Mouse (Mus musculus): ENCODE measurements around the gene Asic5. TPM values are rescaled to one million over a fixed set of nuclear protein-coding genes. Genes with fewer than 3 reads are reported as not detected.

Gene Asic5
- polyA plus RNA-seq, 1 experiment from 2014 or later, result not detected

DNA sequence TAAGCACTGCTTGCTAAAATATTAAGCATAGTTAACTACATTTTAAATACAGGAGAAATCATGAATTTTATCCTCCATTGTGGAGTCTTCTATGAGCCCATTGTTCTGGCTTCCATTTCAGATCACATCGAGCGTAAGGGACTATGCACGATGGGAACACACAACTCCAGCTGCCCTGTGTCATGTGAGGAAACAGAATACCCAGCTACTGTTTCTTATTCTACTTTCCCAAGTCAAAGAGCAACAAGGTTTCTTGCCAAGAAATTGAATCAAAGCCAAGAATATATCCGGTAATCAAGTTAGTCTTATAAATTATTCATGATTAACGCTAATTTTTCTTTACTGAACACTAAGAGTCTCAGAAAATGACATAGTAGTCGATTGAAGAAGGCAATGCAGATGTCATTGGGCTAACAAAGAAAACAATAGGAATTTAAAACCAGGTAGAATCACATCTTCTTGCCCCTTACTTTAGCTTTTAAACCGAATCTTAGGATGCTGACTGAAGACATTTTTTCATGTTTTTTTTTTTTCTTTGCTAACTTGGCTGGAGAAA, 32.1 kb downstream of the Asic5 start:
- Histone ChIP-seq H3K4me2 (no peak overlapping the region), H3K9me3 (replicated peaks) (no peaks in the 10 kb centered on the region), H3K27me3 (no peaks in the 10 kb centered on the region), H3K4me1 (replicated peaks) (no peaks in the 10 kb centered on the region), H3K9ac (no peak overlapping the region), H3K27ac (no peak overlapping the region), H3K36me3 (no peaks in the 10 kb centered on the region), H3K4me3 (no peak overlapping the region)
- WGBS, result 62% methylated on average over 7 of the region's 7 CpGs
- ATAC-seq (replicated peaks; ENCODE audit: insufficient number of reproducible peaks, insufficient read depth, low FRiP score, low read depth), result no peak

DNA sequence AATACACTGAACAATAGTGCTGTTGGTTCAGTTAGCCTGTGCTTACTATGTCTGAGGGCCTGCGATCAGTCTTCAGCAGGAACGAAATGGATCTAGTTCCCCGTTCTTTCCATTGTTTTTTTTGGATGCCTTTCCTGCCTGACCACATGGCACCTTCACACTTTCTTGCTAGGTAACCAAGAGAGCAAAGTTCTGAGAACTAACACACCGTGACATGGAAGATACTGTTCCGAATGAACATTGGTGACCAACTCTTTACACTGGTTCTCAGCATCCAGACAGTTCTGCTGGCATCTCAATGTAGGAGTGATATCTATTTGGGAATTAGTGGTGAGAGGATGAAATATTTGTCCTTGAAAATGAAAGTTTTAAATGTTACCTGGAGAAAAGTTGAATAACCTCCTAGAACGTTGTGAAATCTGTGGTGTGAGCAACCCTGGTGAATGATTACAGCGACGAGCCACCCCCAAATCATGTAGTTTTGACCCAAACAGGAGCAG, 40.4 kb downstream of the Asic5 start:
- 84% methylated on average over 8 of the region's 8 CpGs for WGBS

DNA sequence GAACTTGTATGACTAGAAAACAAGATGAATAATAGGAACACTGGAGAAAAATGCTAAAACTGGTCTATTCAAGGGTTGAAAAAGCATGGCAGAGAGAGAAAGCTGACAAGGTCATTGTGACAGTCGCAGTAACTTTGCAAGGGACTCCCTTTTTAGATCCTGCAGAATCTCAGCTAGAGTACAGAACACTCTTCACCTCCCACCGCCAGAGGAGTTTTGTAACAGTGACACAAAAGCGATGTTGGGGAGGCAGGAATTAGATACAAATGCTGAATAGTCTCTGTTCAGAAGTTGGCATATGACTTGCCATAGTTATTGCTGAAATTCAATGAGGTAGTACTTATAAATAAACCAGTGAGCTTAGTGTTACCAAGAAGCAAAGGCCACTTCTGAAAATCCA, 41.0 kb downstream of the Asic5 start:
- Histone ChIP-seq H3K4me3 (no peak overlapping the region), H3K9me3 (replicated peaks) (no peaks in the 10 kb centered on the region), H3K4me2 (no peak overlapping the region), H3K27ac (no peak overlapping the region), H3K36me3 (no peaks in the 10 kb centered on the region), H3K4me1 (replicated peaks) (no peaks in the 10 kb centered on the region), H3K27me3 (no peaks in the 10 kb centered on the region), H3K9ac (no peak overlapping the region)
- 43% methylated on average over 3 of the region's 3 CpGs for WGBS
- ATAC-seq (replicated peaks; ENCODE audit: insufficient number of reproducible peaks, insufficient read depth, low FRiP score, low read depth), result no peak

More for the DNA sequence above, 40.4 kb downstream of the Asic5 start:
- H3K9ac ChIP-seq, result no peak overlapping the region
- no peak for ATAC-seq (replicated peaks; ENCODE audit: insufficient number of reproducible peaks, insufficient read depth, low FRiP score, low read depth)
- no peak overlapping the region for H3K4me3 ChIP-seq
- H3K36me3 ChIP-seq, result no peaks in the 10 kb centered on the region
- H3K27ac ChIP-seq, result no peak overlapping the region
- no peaks in the 10 kb centered on the region for H3K4me1 ChIP-seq (replicated peaks)
- H3K27me3 ChIP-seq, result no peaks in the 10 kb centered on the region
- no peak overlapping the region for H3K4me2 ChIP-seq
- no peaks in the 10 kb centered on the region for H3K9me3 ChIP-seq (replicated peaks)

DNA sequence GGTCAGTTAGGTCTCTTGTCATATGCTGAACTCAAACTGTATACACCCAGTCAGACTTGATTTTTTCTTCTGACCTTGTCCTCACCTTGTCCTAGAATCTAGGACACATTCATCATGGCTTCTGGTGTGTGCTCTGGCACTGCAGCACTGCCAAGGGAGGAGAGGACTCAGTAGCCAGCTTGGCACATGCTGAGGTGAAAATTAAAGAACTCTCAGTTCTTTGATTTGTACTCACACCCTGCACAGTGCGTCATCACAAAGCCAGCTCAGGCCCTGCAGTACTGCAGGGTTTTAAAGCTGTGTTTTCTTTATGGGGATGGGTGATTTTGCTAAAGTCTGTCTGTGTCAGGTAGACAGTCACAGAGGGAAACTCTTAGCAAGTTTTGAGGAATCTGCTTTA, 45.2 kb downstream of the Asic5 start:
- no peak for ATAC-seq (replicated peaks; ENCODE audit: insufficient number of reproducible peaks, insufficient read depth, low FRiP score, low read depth)
- Histone ChIP-seq H3K4me2 (no peak overlapping the region), H3K27me3 (no peaks in the 10 kb centered on the region), H3K9ac (no peak overlapping the region), H3K9me3 (replicated peaks) (no peaks in the 10 kb centered on the region), H3K27ac (no peak overlapping the region), H3K4me3 (no peak overlapping the region), H3K4me1 (replicated peaks) (no peaks in the 10 kb centered on the region), H3K36me3 (0 out of 2 replicates have a peak, but pooled peaks cover 3% of the 10 kb centered on the region)
- 82% methylated on average over 1 of the region's 1 CpGs for WGBS

DNA sequence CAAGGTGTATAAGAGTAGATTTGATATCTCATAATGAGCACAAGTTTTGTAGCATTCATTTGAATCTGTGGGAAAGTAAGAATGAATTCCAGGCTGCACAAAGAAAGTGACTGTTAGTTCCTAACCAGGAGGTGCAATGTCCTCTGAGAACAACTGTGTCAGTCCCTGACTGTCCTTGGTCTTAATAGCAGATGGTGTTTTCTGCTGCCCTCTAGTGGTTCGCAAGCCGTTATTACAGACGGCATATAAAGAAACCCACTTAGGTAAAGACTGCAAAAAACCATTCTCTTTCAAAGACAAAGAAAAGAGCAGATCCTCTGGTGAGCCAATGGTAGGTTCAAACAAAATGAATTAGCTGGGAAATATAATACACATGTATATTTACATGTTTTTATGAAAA, 47.1 kb downstream of the Asic5 start:
- Histone ChIP-seq H3K27me3 (no peaks in the 10 kb centered on the region), H3K9me3 (replicated peaks) (no peaks in the 10 kb centered on the region), H3K4me1 (replicated peaks) (no peaks in the 10 kb centered on the region), H3K4me2 (no peak overlapping the region), H3K9ac (no peak overlapping the region), H3K36me3 (peaks cover 8% of the 10 kb centered on the region), H3K4me3 (no peak overlapping the region), H3K27ac (no peak overlapping the region)
- 1% methylated on average over 3 of the region's 3 CpGs for WGBS
- ATAC-seq (replicated peaks; ENCODE audit: insufficient number of reproducible peaks, insufficient read depth, low FRiP score, low read depth), result peak; percentile 58; the same call in 1 of the 2 replicates

DNA sequence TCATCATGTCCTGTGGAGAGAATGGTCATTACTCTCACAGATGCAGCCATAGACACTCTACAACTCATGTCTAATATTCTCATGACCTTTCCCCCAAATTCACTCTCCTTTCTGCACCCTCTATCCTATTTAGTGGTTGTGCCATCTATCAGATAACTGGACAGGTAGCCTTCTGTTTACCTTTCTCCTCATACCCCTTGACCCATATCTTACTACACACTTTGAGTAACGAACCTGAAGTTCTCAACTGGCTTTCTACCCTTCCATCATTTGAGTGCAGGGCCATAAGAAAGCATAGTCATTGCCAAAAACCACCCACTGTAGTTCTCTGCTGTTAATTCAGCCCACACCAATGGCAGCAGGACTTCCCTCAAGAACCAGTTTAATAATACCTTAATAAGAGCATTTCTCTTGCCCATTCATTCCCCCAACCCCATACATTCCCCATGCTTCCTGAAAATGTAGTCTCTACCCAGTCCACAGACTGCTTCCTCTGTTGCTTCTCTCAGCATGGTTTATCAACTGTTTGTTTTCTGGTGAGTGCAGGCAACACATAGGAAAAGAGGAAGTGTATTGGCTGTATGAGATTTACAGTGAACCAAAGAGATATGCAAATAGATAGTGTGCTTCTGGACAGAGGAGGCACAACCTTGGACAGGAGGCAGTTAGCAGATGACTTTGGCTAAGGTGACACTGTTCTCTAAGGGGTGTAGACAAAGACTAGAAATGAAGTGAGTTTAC, 48.1 kb downstream of the Asic5 start:
- Histone ChIP-seq H3K4me2 (no peak overlapping the region), H3K27ac (no peak overlapping the region), H3K9ac (no peak overlapping the region), H3K4me1 (replicated peaks) (no peaks in the 10 kb centered on the region), H3K9me3 (replicated peaks) (no peaks in the 10 kb centered on the region), H3K27me3 (no peaks in the 10 kb centered on the region), H3K4me3 (no peak overlapping the region), H3K36me3 (peaks cover 16% of the 10 kb centered on the region)
- WGBS, result 67% methylated on average over 1 of the region's 1 CpGs
- ATAC-seq (replicated peaks; ENCODE audit: insufficient number of reproducible peaks, insufficient read depth, low FRiP score, low read depth), result no peak

DNA sequence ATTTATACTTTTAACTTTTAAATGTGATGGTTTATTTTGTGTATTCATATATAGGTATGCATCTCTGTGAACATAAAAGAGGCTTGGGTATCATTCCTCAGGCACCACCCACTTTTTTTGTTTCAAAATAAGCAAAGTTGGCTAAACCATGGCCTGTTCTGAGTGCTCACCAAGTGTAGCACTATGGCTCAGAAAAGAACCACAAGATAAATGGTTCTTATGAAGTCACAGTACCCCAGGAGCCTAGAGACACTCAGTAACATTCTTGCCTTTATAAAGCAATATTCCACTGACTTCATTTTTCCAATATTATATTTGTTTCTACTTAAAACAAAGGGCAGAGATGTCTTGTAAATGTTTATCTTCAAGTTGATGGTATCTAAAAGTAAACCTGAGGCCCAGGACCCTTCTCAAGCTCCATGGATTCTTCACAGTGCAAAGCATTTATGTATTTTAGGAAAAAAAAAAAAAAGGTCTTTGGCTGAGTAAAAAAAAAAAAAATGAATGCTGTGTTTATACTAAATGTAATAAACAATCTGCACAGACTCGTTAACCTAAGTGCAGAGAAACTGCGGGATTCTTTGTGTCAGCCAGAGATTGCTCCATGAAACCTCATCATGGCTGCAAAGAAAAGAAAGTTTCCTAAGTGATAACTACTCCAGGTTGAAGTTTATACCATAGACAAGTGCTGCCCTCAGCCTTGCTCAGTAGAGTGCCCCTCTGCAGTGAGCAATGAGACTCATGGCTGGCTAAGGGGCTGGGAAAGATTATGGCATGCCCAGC, 54.4 kb downstream of the Asic5 start:
- Histone ChIP-seq H3K27me3 (no peaks in the 10 kb centered on the region), H3K9ac (no peak overlapping the region), H3K4me3 (no peak overlapping the region), H3K4me1 (replicated peaks) (no peaks in the 10 kb centered on the region), H3K9me3 (replicated peaks) (no peaks in the 10 kb centered on the region), H3K36me3 (peaks cover 33% of the 10 kb centered on the region), H3K27ac (no peak overlapping the region), H3K4me2 (no peak overlapping the region)
- 73% methylated on average over 2 of the region's 2 CpGs for WGBS
- no peak for ATAC-seq (replicated peaks; ENCODE audit: insufficient number of reproducible peaks, insufficient read depth, low FRiP score, low read depth)

DNA sequence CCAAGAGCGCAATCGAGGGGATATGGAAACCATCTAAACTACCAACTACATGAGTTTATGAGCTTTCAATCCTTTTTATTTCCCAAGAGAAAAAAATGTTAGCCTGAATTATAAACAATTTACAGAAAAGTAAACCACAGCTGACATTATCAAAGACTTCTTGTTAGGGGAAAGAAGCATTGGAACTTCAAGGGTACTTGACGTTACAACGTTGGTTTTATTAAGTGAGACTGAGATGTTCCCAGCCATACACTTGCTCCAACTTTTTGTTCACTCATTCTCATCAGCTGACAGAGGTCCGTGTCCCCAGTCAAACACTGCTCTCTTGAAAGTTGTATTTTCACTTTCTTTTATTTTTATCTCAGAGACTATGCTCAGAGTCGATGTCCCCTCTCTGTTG, 61.6 kb downstream of the Asic5 start:
- Histone ChIP-seq H3K27me3 (no peaks in the 10 kb centered on the region), H3K9ac (no peak overlapping the region), H3K4me1 (replicated peaks) (no peaks in the 10 kb centered on the region), H3K36me3 (peaks cover 21% of the 10 kb centered on the region; the same call in 1 of the 2 replicates), H3K4me3 (no peak overlapping the region), H3K4me2 (no peak overlapping the region), H3K27ac (no peak overlapping the region), H3K9me3 (replicated peaks) (no peaks in the 10 kb centered on the region)
- WGBS, result 84% methylated on average over 6 of the region's 6 CpGs
- ATAC-seq (replicated peaks; ENCODE audit: insufficient number of reproducible peaks, insufficient read depth, low FRiP score, low read depth), result no peak

DNA sequence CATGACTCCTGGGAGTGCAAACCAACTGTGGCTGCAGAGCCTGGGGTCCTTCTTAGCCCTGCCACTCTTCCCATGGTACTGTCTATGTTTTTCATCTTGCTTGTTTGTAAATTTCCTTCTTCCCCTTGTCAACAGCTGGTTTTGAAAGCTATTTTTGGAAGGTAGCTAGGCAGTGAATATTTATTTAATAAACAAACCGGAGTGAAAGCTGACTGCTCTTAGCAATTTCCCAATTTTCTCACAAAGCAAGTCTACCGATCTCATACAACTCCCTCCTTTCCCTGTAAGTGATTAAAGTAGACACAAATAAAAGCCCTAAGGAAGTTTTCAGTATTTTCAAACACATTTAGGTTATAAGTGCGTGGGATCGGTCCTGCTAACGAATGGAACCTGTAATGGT, 62.8 kb downstream of the Asic5 start:
- Histone ChIP-seq H3K9me3 (replicated peaks) (no peaks in the 10 kb centered on the region), H3K9ac (no peak overlapping the region), H3K27ac (no peak overlapping the region), H3K36me3 (peaks cover 20% of the 10 kb centered on the region; the same call in 1 of the 2 replicates), H3K4me3 (no peak overlapping the region), H3K4me2 (no peak overlapping the region), H3K27me3 (no peaks in the 10 kb centered on the region), H3K4me1 (replicated peaks) (no peaks in the 10 kb centered on the region)
- ATAC-seq (replicated peaks; ENCODE audit: insufficient number of reproducible peaks, insufficient read depth, low FRiP score, low read depth), result no peak
- 83% methylated on average over 5 of the region's 5 CpGs for WGBS

DNA sequence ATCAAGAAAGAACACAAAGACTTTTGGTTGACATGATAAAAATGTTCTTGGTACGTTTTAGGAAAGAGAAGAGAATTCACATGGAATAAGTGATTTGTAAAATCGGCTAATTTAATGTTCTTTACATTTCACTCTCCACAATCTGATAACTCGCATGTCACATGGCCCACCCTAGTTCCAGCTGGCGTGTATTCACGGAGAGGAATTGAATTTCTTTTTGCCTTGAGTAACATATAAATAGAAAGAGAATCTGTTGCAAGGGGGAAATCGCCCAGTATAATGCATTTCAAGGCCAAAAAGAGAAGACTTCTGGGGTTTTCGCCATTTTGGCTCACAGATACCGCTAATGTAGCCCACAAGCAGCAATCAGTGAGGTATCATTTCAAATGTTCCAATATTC, 64.0 kb downstream of the Asic5 start:
- H3K36me3 ChIP-seq, result peaks cover 20% of the 10 kb centered on the region; the same call in 1 of the 2 replicates

DNA sequence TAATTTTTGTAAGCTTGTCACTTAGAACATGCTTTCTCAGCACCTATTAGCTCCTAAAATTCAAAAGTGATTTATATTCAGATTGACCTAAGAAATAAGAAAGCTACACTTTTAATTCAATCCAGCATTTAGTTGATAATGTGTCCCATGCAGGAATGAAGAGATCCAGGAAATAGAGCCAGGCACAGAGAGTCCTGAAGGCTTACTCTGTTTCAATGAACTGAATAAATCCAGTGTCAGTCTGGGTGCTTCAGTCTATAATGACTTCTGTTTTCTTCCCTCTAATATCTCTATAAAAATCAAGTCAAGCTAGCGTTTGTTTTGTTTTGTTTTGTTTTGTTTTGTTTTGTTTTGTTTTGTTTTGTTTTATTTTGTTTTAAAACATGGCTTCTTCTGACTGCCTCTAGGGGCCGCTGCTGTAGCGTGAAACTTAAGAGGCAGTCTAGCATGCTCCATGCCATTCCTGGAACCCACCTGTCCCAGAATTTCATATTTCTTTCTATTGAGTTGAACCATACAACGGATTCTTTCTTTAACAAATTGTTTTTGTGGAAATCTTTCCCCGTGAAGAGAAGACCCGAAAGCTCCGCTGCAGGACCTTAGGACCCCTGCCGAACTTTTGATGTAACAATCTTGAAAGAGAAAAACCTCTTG, 65.1 kb downstream of the Asic5 start:
- ATAC-seq (replicated peaks; ENCODE audit: insufficient number of reproducible peaks, insufficient read depth, low FRiP score, low read depth), result no peak
- Histone ChIP-seq H3K4me2 (no peak overlapping the region), H3K9ac (no peak overlapping the region), H3K27ac (no peak overlapping the region), H3K9me3 (replicated peaks) (no peaks in the 10 kb centered on the region), H3K36me3 (peaks cover 20% of the 10 kb centered on the region; the same call in 1 of the 2 replicates), H3K4me3 (no peak overlapping the region), H3K4me1 (replicated peaks) (0 out of 2 replicates have a peak, but pooled peaks cover 2% of the 10 kb centered on the region), H3K27me3 (no peaks in the 10 kb centered on the region)
- 29% methylated on average over 8 of the region's 8 CpGs for WGBS

More for the DNA sequence above, 64.0 kb downstream of the Asic5 start:
- no peak overlapping the region for H3K9ac ChIP-seq
- ATAC-seq (replicated peaks; ENCODE audit: insufficient number of reproducible peaks, insufficient read depth, low FRiP score, low read depth), result no peak
- H3K4me1 ChIP-seq (replicated peaks), result no peaks in the 10 kb centered on the region
- no peaks in the 10 kb centered on the region for H3K27me3 ChIP-seq
- no peak overlapping the region for H3K4me2 ChIP-seq
- no peak overlapping the region for H3K4me3 ChIP-seq
- H3K9me3 ChIP-seq (replicated peaks), result no peaks in the 10 kb centered on the region
- no peak overlapping the region for H3K27ac ChIP-seq
- 81% methylated on average over 8 of the region's 8 CpGs for WGBS
